Mouse (Mus musculus) heart, postnatal 10 days (tissue): ENCODE results near the gene Ippk. TPM values are rescaled to one million over a fixed set of nuclear protein-coding genes. Genes with fewer than 3 reads are reported as not detected.

Experiments used
- DNase-seq, 2 experiments: peaks; one replicate each; pipeline ENCODE4 v3.0.0; 2021
- intact Hi-C: fragments of 180-260 bp; cut with DNase I; formaldehyde crosslinking; loops from one replicate; pipeline ENCODE4 v1.15.1; 2025
- total RNA-seq, 2 experiments: library from RNA; stranded (reverse); gene quantifications; 2 replicates each; pipeline ENCODE4 v1.2.3; 2021

The Ippk gene
- total RNA-seq, 2 experiments from 2014 or later = 8.3 to 9.1 TPM

GRCm38 (mm10) chr13:49426736-49427135, 5.7 kb downstream of the Ippk start:
- DNase-seq = no peak

DNA sequence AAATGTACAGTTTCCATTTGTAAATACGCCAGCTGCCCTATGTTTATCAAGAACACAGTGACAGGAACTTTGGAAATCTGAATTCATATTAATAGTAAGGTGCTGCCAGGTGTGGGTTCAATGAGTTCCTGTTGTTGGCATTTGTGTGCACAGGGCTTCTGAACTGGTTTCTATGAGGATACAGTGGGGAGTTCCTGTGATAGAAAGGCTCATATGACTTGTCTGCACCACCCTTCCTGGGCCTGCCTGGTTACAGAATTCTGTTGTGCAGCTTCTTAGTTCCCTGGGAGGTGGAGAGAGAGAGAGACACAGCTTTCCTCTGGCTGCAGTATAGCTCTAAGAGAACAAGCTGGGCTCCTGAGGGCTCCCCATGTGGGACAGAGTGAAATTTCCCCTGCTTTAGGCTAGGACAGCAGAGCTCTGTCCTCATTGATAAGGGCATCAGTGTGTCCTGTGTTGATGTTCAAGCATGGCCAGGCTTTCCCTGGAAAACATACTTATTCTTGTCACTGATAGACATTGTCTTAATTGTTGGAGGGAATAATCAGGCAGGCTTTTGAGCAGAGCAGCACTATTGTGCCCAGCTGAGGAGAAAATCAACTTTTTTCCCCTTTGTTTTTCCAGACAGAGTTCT, 7.1 kb downstream of the Ippk start:
- DNase-seq = peak in 1 of 2 experiments; percentile 18

More at GRCm38 (mm10) chr13:49426736-49427135, 5.7 kb downstream of the Ippk start:
- intact Hi-C loops = no loop called here

DNA sequence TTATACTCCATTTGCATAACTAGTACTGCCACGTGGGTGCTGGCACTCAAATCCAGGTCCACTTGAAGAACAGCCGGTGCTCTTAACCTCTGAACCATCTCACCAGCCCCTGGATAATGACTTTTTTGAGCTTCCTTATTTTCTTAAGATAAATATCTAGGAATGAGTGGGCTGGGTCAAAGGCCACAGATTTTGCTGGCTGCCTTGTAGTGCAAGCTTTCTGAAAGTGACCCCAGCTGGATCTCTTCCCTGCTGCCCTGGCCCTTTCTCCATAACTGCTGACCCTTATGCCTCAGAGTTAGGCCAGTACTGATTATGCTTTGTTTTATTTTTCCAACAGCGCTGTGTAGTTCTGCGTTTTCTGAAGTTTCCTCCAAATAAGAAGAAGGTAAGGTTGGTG, 9.5 kb downstream of the Ippk start:
- DNase-seq = no peak
- intact Hi-C loops = no loop called here

More for the DNA sequence above, 7.1 kb downstream of the Ippk start:
- intact Hi-C loops = no loop called here

DNA sequence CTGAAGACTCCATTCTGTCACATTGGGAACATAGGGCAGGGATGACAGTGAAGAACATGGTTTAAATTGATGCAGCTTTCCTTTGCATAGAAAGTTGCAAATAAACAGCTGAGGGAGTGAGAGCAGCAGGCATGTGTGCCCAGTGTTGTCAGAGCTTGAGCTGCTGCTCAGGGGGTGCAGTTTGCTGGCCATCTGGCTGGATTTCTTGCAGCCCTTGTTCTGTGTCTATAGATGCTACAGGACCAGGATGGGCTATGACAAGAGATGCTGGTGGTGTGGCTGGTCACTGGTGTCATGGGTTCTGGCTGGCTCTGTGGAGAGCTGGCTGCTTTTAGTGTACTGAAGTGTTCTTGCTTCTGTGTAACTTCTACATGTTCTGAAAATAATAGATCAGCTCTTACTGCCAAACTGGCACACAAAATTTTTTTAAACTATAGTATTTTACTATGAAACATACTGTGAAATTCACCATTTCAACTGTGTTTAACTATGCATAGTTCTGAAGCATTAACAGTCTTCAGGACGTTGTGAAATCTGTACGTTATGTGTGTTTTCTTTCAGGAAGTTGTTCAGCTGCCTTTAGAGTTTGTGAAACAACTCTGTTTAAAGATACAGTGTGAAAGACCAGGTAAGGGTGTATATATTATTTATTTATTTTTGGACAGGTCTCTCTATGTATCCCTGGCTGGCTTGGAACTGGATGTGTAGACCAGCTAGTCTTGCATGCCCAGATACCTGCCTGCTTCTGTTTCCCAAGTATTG, 12.4 kb downstream of the Ippk start:
- no peak for DNase-seq
- intact Hi-C loops = no loop called here

DNA sequence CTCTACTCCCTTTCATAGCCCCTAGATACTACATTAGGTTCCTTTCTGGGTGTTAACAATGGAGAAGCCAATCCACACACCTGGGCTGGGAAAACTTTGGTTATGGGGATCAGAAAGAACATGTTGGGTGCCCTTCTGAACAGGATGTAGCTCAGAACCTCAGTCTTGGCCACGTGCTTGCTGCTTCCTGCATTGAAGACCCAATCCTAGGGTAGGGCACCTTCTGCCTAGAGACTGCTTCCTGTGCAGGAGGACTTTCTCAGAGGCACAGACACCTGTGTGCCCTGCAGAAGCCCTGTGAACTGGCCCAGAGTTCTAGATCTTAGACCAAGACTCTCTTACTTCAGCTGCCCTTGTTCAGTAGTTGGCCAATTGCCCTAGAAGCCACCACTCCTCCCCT, 14.7 kb downstream of the Ippk start:
- DNase-seq = no peak
- intact Hi-C loops = no loop called here

- DNase-seq = peak in 1 of 2 experiments; percentile 15
- intact Hi-C loops = no loop called here
Observed at GRCm38 (mm10) chr13:49436170-49436569, 15.1 kb downstream of the Ippk start.

DNA sequence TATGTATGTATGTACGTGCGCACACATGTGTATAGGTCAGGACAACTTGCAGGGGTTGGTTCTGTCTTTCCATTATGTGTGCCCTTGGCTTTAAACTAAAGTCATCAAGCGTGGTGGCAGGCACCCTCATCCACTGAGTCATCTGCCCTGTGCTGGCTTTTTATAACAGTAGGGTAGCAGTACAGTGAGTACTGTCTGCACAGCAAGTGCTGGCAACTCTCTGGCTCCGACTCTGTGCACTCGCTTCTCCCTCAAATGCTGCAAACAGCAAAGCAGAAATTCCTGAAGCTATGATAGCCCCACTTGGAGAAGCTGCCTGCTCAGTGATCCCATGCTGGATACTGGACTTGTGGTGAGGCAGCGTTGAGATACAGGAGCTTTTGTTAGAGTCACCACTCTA, 23.4 kb downstream of the Ippk start:
- DNase-seq = no peak
- intact Hi-C loops = no loop called here

GRCm38 (mm10) chr13:49449318-49449749, 28.3 kb downstream of the Ippk start:
- intact Hi-C loops = loop anchor here (1.0 kb wide), 1 partner anchor 196 kb away; no protein-coding TSS in a partner anchor
- DNase-seq = peak; percentile 90 to 94

DNA sequence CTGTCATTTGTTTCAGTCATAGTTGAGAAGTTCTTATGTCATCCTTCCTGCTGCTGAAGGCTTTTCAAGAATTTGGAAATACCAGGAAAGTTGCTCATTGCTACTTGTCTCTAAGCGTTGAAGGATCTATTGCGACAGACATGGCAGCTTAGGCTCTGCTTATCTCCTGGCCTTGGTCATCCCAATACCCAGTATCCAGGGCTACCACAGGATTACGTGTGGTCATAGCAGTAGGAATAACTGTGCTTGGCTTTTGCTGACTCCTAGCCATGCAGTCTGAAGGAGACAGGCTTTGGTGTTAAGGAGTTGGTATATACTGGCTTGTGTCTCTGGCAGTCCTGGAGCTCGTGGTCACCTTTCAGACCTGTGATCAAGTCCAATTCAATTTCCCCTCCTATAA, 39.2 kb downstream of the Ippk start:
- peak in 1 of 2 experiments; percentile 38 for DNase-seq
- intact Hi-C loops = no loop called here

DNA sequence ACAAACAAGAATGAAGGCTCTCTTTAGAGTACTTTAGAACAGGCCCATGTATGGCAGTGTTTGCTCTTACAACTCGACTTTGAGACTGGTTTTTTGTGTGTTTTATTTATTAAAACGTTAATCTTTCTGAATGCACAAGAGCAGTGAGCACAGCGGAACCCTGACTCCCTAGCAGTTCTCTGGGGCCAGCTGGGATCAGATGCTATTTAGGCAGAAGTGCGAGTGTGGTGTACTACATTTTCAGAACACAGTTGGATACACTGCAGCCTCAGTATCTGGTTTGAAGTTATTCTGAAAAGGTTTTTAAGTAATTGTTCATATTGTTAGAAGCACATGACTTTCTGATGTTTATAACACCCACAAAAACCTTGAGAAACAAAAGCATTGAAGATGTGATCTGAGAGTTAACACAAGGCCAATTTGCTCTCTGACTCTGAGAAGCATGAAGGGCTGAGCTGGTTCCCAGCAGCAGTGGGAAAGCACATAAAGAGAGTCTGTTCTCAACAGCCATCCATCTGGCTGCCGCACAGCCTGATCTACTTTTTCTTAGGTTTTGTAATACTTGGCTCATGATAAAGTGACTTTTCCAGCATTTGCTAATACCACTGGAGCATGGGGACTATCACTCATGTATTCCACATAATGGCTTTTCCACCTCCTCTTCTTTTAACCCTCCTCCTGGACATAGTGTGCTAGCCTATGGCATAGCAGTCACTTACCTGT, 39.8 kb downstream of the Ippk start:
- intact Hi-C loops = no loop called here
- peak; percentile 42 to 50 for DNase-seq

GRCm38 (mm10) chr13:49461458-49462132, 40.5 kb downstream of the Ippk start:
- DNase-seq = peak; percentile 47 to 52
- intact Hi-C loops = no loop called here

DNA sequence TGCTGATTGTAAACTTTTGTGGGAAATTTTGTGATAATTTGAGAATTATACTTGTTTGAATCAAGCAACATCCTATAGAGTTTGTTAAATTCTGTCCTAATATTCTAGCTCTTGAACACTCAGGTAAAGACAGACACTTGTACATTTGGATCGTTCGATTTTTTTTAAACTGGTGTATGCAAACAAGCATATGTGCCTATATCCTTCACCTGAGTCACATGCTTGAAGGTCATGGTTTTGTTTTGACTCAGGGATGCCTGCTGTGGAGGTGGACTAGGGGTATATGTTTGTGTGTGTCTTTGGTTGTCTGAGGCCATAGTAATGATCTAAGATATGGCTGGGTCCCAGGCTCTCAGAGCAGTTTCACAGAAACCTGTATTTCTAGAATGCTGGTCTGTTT, 41.9 kb downstream of the Ippk start:
- intact Hi-C loops = no loop called here
- DNase-seq = no peak

DNA sequence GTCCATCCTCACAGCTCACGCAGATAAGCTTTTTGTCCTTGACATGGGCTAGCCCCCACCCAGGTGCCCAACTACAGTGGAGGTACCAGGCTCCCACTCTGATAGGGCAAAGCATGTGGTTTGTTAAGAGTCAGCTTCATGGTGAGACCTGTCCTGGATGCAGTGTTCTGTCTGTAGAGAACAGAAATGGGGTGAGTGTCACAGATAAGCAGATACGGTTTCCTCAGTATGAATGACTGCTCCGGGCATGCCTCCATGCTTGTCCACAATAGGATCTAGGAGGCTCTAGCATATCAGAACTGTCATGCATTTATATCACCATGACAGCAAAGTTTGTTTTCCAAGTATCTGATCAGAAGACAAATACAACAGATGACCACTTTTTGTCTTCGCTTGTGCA, 44.8 kb downstream of the Ippk start:
- DNase-seq = no peak
- intact Hi-C loops = no loop called here

DNA sequence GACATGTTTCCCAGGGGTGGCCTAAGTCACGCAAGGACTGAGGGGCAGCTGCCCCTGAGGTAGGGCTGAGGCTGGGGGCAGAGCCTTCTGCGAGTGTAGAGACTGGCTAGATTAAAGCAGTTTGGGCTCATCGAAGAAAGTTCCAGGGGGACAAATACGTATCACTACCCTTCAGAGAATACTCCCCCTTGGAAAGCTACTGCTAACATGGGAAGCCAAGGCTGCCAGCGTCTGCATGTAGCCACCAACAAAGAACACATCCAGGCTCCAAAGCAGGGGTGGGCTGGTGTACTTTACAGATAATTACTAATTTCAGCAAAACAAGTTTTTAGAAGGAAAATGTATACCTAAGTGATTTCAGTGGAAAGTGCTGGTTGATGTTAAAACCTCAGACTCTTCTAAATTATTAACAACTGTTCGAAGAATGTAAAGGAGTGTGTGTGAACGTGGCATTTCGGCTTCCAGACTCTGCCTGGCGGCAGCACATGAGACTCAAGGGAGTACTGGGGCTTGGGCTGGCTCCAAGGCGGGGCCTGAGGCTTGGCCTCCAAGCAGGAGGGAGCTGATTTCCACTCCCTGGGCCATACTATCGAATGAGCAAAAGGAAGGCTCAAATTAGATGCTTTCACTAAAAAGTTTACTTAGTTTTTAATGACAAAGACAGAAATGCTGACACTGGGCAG, 45.5 kb downstream of the Ippk start:
- DNase-seq = peak; percentile 75 to 82
- intact Hi-C loops = no loop called here

GRCm38 (mm10) chr13:49467585-49467984, 46.5 kb downstream of the Ippk start:
- no peak for DNase-seq
- intact Hi-C loops = no loop called here

DNA sequence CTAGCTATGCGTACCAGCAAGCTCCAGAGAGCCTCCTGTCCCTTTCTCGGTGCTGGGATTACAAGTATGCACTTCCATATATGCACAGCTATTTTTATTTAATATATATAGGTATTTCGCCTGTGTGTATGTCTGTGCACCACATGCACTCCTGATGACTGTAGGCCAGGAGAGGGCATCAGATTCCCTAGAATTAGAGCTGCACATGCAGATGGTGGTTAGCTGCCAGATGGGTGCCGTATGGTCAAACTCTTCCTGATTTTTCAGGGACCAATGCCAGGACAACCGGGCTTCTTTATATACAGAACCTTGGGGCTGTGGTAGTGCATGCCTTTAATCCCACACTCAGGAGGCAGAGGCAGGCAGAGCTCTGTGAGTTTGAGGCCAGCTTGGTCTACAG, 48.0 kb downstream of the Ippk start:
- intact Hi-C loops = no loop called here
- DNase-seq = no peak

- intact Hi-C loops = no loop called here
- no peak for DNase-seq
Observed at GRCm38 (mm10) chr13:49470319-49470718, 49.3 kb downstream of the Ippk start.

DNA sequence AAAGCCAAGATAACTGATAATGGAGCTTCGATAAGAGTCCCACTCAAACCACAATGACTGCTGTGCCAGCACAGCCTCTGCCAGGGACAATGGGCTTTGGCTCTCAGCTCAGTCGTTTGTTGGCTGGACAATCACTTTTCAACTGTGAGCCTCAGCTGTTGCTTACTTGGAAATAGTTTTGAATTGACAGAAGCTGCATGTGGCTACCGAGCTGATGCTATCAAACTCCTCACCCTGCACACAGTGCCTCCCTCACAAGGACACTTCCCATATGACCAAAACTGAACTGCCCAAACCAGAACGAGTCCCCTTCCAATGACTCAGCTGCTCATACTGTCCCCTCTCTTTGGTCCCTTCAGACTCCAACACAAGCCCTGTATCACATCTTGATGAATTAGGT, 49.8 kb downstream of the Ippk start:
- intact Hi-C loops = no loop called here
- DNase-seq = peak; percentile 66 to 73

- intact Hi-C loops = no loop called here
- DNase-seq = no peak
Observed at GRCm38 (mm10) chr13:49471981-49472675, 51.1 kb downstream of the Ippk start.

- intact Hi-C loops = no loop called here
- DNase-seq = no peak
Observed at GRCm38 (mm10) chr13:49472676-49473005, 51.6 kb downstream of the Ippk start.
